Mouse (Mus musculus) heart, embryonic 14.5 days (tissue): Measurements from ENCODE around the gene Kdm2b. TPM values are rescaled to one million over a fixed set of nuclear protein-coding genes. Genes with fewer than 3 reads are reported as not detected.

ENCODE experiments used
- ATAC-seq: fragments of 200-750 bp; cut with Nextera tagmentation; 2 replicates; pipeline ENCODE4 v1.8.0; 2017; ENCODE audit warnings: low read depth, moderate TSS enrichment; ENCODE audit not compliant: insufficient number of reproducible peaks, insufficient read depth, low FRiP score
- H3K27ac ChIP-seq, 2 experiments: fragments of 200-500 bp in 1 of 2; fragments of 300-500 bp in 1 of 2; sonication (generic) in 1 of 2; replicated peaks in 1 of 2; 2 replicates each; pipeline ENCODE4 v1.5.1; 2012 to 2014; ENCODE audit warnings: low read depth in 2 of 2, low read length in 2 of 2, control low read depth in 1 of 2, mild to moderate bottlenecking in 1 of 2, mixed read lengths in 1 of 2; ENCODE audit not compliant: control insufficient read depth in 1 of 2, insufficient read depth in 1 of 2
- H3K27me3 ChIP-seq: fragments of 300-500 bp; sonication (generic); 2 replicates; pipeline ENCODE4 v1.6.1; 2014; ENCODE audit warnings: mild to moderate bottlenecking, low read length, control low read depth; ENCODE audit not compliant: control insufficient read depth, insufficient read depth
- H3K36me3 ChIP-seq: fragments of 300-500 bp; sonication (generic); 2 replicates; pipeline ENCODE4 v1.6.1; 2014; ENCODE audit warnings: mild to moderate bottlenecking, control low read depth, low read length, mixed read lengths; ENCODE audit not compliant: control insufficient read depth, insufficient read depth
- H3K4me1 ChIP-seq, 2 experiments: fragments of 200-500 bp in 1 of 2; fragments of 300-500 bp in 1 of 2; sonication (generic) in 1 of 2; 2 replicates each; pipeline ENCODE4 v1.6.1; 2012 to 2014; ENCODE audit warnings: low read length in 2 of 2, control low read depth in 1 of 2, mixed read lengths in 1 of 2; ENCODE audit not compliant: control insufficient read depth in 2 of 2, insufficient read depth in 2 of 2
- H3K4me2 ChIP-seq: fragments of 300-500 bp; sonication (generic); 2 replicates; pipeline ENCODE4 v1.6.1; 2014; ENCODE audit warnings: mild to moderate bottlenecking, low read length
- H3K4me3 ChIP-seq, 2 experiments: fragments of 200-500 bp in 1 of 2; fragments of 300-500 bp in 1 of 2; sonication (generic) in 1 of 2; 2 replicates each; pipeline ENCODE4 v1.5.1; 2012 to 2014; ENCODE audit warnings: low read length in 2 of 2, mild to moderate bottlenecking in 2 of 2, control low read depth in 1 of 2, low read depth in 1 of 2, moderate library complexity in 1 of 2; ENCODE audit not compliant: control insufficient read depth in 1 of 2, insufficient read depth in 1 of 2
- H3K9ac ChIP-seq: fragments of 300-500 bp; sonication (generic); 2 replicates; pipeline ENCODE4 v1.6.1; 2014; ENCODE audit warnings: mild to moderate bottlenecking, low read length
- H3K9me3 ChIP-seq: fragments of 300-500 bp; sonication (generic); 2 replicates; pipeline ENCODE4 v1.6.1; 2016; ENCODE audit warnings: low read length, control low read depth; ENCODE audit not compliant: control insufficient read depth
- WGBS: fragments of 180-500 bp; shearing (Covaris S2); extraction: QIAGEN DNeasy Blood & Tissue Kit; methylation state at CpG from one replicate; pipeline ENCODE4 v1.1.7; 2014; 5-methylcytosine and 5-hydroxymethylcytosine counted together
- polyA plus RNA-seq: library from polyadenylated mRNA; unstranded; fragments of >200 nt; fragmentation: Nextera tagmentation; extraction: Ambion mirVana; gene quantifications from 2 replicates; pipeline ENCODE4 v1.2.1, GENCODE M21; 2014

The Kdm2b gene
- polyA plus RNA-seq, 1 experiment from 2014 or later = 24.2 TPM

GRCm38 (mm10) chr5:122888612-122889214 lies 100.9 kb downstream of the Kdm2b start:
- Histone ChIP-seq H3K4me1 (peaks cover 0 to 14% of the 10 kb centered on the region in 2 experiments; a peak in 3 of 4 replicates), H3K36me3 (no peaks in the 10 kb centered on the region), H3K9me3 (no peaks in the 10 kb centered on the region), H3K27me3 (no peaks in the 10 kb centered on the region), H3K27ac (no peak overlapping the region), H3K4me2 (no peak overlapping the region), H3K9ac (no peak overlapping the region), H3K4me3 (no peak overlapping the region)
- no peak for ATAC-seq
- WGBS = 88% methylated on average over 16 of the region's 16 CpGs

- H3K9ac ChIP-seq = no peak overlapping the region
These were observed 101.6 kb downstream of the Kdm2b start for GRCm38 (mm10) chr5:122887926-122888611.

GRCm38 (mm10) chr5:122887033-122887432 lies 102.6 kb downstream of the Kdm2b start:
- no peak overlapping the region for H3K27ac ChIP-seq
- H3K36me3 ChIP-seq = peaks cover 12% of the 10 kb centered on the region
- ATAC-seq = no peak
- WGBS = 89% methylated on average over 9 of the region's 9 CpGs
- H3K4me3 ChIP-seq = no peak overlapping the region
- H3K4me2 ChIP-seq = no peak overlapping the region
- no peaks in the 10 kb centered on the region for H3K9me3 ChIP-seq
- H3K4me1 ChIP-seq = peaks cover 0 to 16% of the 10 kb centered on the region in 2 experiments; a peak in 3 of 4 replicates
- no peak overlapping the region for H3K9ac ChIP-seq
- H3K27me3 ChIP-seq = no peaks in the 10 kb centered on the region

More at GRCm38 (mm10) chr5:122887926-122888611, 101.6 kb downstream of the Kdm2b start:
- Histone ChIP-seq H3K27me3 (no peaks in the 10 kb centered on the region), H3K36me3 (peaks cover 2% of the 10 kb centered on the region; the same call in 1 of the 2 replicates), H3K4me1 (peaks cover 0 to 16% of the 10 kb centered on the region in 2 experiments; a peak in 3 of 4 replicates), H3K9me3 (no peaks in the 10 kb centered on the region), H3K4me3 (no peak overlapping the region), H3K4me2 (no peak overlapping the region), H3K27ac (no peak overlapping the region)
- WGBS = 76% methylated on average over 8 of the region's 8 CpGs
- ATAC-seq = no peak; the same call in 1 of the 2 replicates

- H3K9me3 ChIP-seq = no peaks in the 10 kb centered on the region
- ATAC-seq = no peak
- WGBS = 58% methylated on average over 7 of the region's 7 CpGs
- no peak overlapping the region for H3K4me2 ChIP-seq
- peaks cover 30% of the 10 kb centered on the region for H3K36me3 ChIP-seq
- no peak overlapping the region for H3K27ac ChIP-seq
- no peak overlapping the region for H3K9ac ChIP-seq
- H3K27me3 ChIP-seq = no peaks in the 10 kb centered on the region
- no peak overlapping the region for H3K4me3 ChIP-seq
- peaks cover 0 to 16% of the 10 kb centered on the region in 2 experiments; a peak in 3 of 4 replicates for H3K4me1 ChIP-seq
These were observed 104.9 kb downstream of the Kdm2b start for GRCm38 (mm10) chr5:122884594-122885348.

- no peak for ATAC-seq
- Histone ChIP-seq H3K4me2 (no peak overlapping the region), H3K27me3 (no peaks in the 10 kb centered on the region), H3K36me3 (peaks cover 40% of the 10 kb centered on the region), H3K4me3 (no peak overlapping the region), H3K4me1 (peaks cover 0 to 16% of the 10 kb centered on the region in 2 experiments; a peak in 3 of 4 replicates), H3K9ac (no peak overlapping the region), H3K9me3 (no peaks in the 10 kb centered on the region), H3K27ac (no peak overlapping the region)
- WGBS = 53% methylated on average over 2 of the region's 2 CpGs
These were observed 105.9 kb downstream of the Kdm2b start for GRCm38 (mm10) chr5:122883652-122884235.

- H3K4me2 ChIP-seq = no peak overlapping the region
- 80% methylated on average over 9 of the region's 9 CpGs for WGBS
- ATAC-seq = no peak
- no peak overlapping the region for H3K27ac ChIP-seq
- peaks cover 45% of the 10 kb centered on the region for H3K36me3 ChIP-seq
- no peak overlapping the region for H3K4me3 ChIP-seq
- H3K9ac ChIP-seq = no peak overlapping the region
- peaks cover 0 to 16% of the 10 kb centered on the region in 2 experiments; a peak in 3 of 4 replicates for H3K4me1 ChIP-seq
- no peaks in the 10 kb centered on the region for H3K9me3 ChIP-seq
- H3K27me3 ChIP-seq = no peaks in the 10 kb centered on the region
These were observed 106.4 kb downstream of the Kdm2b start for GRCm38 (mm10) chr5:122883237-122883636.
